Mouse (Mus musculus): ENCODE measurements around the gene Sync. TPM values are rescaled to one million over a fixed set of nuclear protein-coding genes. Genes with fewer than 3 reads are reported as not detected.
A peak's percentile ranks its signal among the peaks of the same experiment; 100 is the strongest.

Gene Sync
- polyA plus RNA-seq, 1 experiment: 0.40 TPM

DNA sequence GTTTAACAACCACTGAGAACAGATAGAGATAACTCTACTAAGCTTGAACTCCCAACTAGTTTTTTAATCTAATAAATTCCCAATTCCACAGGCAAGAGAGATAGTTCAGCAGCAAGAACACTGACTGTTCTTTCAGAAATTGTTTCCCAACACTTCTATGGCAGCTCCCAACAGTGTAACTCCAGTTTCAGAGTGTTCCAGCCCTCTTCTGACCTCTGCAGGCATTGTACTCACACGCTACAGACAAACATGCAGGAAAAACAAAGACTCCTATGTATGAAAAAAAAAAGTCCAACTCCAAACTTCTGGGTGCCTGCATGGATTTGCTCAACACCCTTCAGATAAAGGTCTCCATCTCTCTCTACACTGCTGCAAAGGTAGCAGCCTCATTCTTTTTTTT is 45.4 kb downstream of the Sync start:
- peaks cover 2% of the 10 kb centered on the region; the same call in 1 of the 2 replicates for H3K4me1 ChIP-seq (ENCODE audit: control insufficient read depth, insufficient read depth, low read length)
- TF ChIP-seq POLR2A (IDR thresholded peaks at IDR 0.05; ENCODE audit: control insufficient read depth, low read depth, low read length): no peak
- peak overlapping the region; percentile 23; the same call in 1 of the 2 replicates for H3K4me3 ChIP-seq (ENCODE audit: control insufficient read depth, low read depth, low read length)
- no peaks in the 10 kb centered on the region for H3K27me3 ChIP-seq (ENCODE audit: control insufficient read depth, insufficient read depth, low read length)
- no peak overlapping the region for H3K27ac ChIP-seq (ENCODE audit: control insufficient read depth, insufficient read depth, low read depth, low read length)
- H3K36me3 ChIP-seq (ENCODE audit: control insufficient read depth, insufficient read depth, low read length): peaks cover 3% of the 10 kb centered on the region

DNA sequence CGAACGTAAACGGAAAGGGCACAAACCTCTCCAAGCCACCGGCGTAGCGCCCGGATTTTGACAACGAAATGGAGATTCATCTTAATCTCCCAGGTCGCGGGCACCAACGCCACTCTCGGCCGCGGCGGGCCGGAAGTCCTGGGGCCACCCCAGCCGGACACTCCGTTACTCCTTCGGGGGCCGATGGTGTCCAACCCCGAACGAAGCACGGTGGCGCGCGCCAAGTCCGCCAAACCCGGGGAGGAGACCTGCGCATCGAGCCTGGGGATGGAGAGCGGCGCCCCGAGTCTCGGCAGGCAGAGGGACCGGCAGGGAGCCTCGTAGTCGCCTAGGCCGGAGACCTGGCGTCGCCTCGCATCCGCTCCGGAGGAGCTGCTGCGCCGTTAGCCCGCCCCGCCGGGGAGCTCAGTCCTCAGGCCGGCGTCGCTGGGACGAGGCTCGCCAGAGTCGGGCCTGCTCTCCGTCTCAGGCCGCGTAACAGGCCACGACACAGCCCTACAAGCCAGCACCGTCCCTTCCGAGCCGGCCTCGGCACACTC is 47.3 kb downstream of the Sync start:
- TF ChIP-seq CTCF (IDR thresholded peaks at IDR 0.05; ENCODE audit: control insufficient read depth, insufficient read depth, insufficient replicate concordance, low read depth, low read length) (no peak), POLR2A (IDR thresholded peaks at IDR 0.05; ENCODE audit: control insufficient read depth, low read depth, low read length) (no peak)
- H3K36me3 ChIP-seq (ENCODE audit: control insufficient read depth, insufficient read depth, low read length): peaks cover 3% of the 10 kb centered on the region
- H3K4me1 ChIP-seq (ENCODE audit: control insufficient read depth, insufficient read depth, low read length): peaks cover 2% of the 10 kb centered on the region; the same call in 1 of the 2 replicates

DNA sequence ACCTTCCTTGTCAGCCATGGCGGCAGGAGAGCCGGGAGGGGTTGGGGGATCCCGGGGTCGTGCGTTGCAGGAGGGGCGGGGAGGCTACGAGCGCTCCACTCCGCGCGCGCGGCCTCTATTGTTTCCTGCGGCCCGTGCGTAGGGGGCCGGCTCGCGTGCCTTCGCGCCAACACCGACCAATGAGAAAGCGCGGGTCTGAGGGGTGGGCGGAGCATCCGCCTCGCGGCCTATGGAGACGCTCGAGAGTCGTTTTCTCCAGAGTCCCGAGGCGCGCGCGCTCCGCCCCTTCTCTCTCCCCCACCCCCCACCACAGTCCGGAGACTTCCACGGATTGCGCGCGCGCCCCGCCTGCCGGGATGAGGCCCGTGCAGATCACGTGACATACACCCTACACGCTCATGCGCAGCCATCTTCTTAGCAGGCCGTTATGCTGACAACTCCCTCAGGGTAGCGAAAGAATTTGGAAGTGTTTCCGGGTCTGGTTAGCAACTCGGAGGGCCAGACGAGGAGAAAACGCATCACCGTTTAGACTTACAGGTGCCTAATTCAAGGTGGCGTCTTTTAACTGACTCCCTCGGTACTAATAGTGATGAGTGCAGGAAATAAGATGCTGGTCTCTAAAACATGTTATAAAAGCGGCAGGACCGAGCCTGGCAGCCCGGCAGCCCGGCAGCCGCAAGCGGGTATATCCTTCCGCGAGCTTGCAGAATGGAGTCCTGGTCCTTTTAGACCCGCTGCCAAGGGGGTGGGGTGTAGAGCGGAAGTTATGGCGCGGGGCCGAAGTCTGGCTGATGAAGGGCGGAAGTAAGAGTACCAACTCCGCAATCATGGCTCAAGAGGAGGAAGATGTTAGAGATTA is 48.0 kb downstream of the Sync start, which contains the start of the genes Rbbp4 and Zbtb8os:
Gene Rbbp4, minus strand, starts transcription at position 155 of the 859 bp plus-strand sequence.
Gene Zbtb8os, plus strand, starts transcription at position 480 of the 859 bp plus-strand sequence.
- peaks cover 3% of the 10 kb centered on the region for H3K36me3 ChIP-seq (ENCODE audit: control insufficient read depth, insufficient read depth, low read length)

More for the DNA sequence above, 47.3 kb downstream of the Sync start:
- no peaks in the 10 kb centered on the region for H3K27me3 ChIP-seq (ENCODE audit: control insufficient read depth, insufficient read depth, low read length)
- peak overlapping the region; percentile 88 for H3K4me3 ChIP-seq (ENCODE audit: control insufficient read depth, low read depth, low read length)
- H3K27ac ChIP-seq (ENCODE audit: control insufficient read depth, insufficient read depth, low read depth, low read length): peak overlapping the region; percentile 90

DNA sequence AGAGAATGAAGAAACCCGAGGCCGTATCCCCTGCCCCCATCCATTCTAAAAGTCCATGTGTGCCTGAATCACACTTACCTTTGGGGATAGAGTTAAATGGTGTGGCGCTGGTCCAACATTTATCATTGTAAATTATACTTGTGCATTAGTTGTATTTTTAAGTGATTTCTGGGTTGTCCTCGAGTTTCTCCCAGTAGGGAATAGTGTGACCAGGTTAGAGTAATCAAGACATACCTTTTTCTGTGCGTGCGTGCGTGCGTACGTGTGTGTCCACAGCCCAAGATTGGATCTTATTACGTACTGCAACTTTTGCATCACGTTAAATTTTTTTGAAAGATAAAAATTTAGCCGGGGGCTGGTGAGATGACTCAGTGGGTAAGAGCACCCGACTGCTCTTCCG is 48.9 kb downstream of the Sync start:
- Histone ChIP-seq H3K4me3 (ENCODE audit: control insufficient read depth, low read depth, low read length) (peak overlapping the region; percentile 88), H3K27me3 (ENCODE audit: control insufficient read depth, insufficient read depth, low read length) (no peaks in the 10 kb centered on the region), H3K4me1 (ENCODE audit: control insufficient read depth, insufficient read depth, low read length) (peaks cover 2% of the 10 kb centered on the region; the same call in 1 of the 2 replicates), H3K27ac (ENCODE audit: control insufficient read depth, insufficient read depth, low read depth, low read length) (peak overlapping the region; percentile 99), H3K36me3 (ENCODE audit: control insufficient read depth, insufficient read depth, low read length) (peaks cover 3% of the 10 kb centered on the region)
- TF ChIP-seq CTCF (IDR thresholded peaks at IDR 0.05; ENCODE audit: control insufficient read depth, insufficient read depth, insufficient replicate concordance, low read depth, low read length) (no peak), POLR2A (IDR thresholded peaks at IDR 0.05; ENCODE audit: control insufficient read depth, low read depth, low read length) (no peak)

More for the DNA sequence above, 48.0 kb downstream of the Sync start, which contains the start of the genes Rbbp4 and Zbtb8os:
- Histone ChIP-seq H3K4me3 (ENCODE audit: control insufficient read depth, low read depth, low read length) (peak within 1 kb of the TSS; percentile 88), H3K27me3 (ENCODE audit: control insufficient read depth, insufficient read depth, low read length) (no peaks in the 10 kb centered on the region), H3K4me1 (ENCODE audit: control insufficient read depth, insufficient read depth, low read length) (peaks cover 2% of the 10 kb centered on the region; the same call in 1 of the 2 replicates), H3K27ac (ENCODE audit: control insufficient read depth, insufficient read depth, low read depth, low read length) (peak within 1 kb of the TSS; percentile 99)
- TF ChIP-seq POLR2A (IDR thresholded peaks at IDR 0.05; ENCODE audit: control insufficient read depth, low read depth, low read length) (peak; percentile 79), CTCF (IDR thresholded peaks at IDR 0.05; ENCODE audit: control insufficient read depth, insufficient read depth, insufficient replicate concordance, low read depth, low read length) (no peak)

DNA sequence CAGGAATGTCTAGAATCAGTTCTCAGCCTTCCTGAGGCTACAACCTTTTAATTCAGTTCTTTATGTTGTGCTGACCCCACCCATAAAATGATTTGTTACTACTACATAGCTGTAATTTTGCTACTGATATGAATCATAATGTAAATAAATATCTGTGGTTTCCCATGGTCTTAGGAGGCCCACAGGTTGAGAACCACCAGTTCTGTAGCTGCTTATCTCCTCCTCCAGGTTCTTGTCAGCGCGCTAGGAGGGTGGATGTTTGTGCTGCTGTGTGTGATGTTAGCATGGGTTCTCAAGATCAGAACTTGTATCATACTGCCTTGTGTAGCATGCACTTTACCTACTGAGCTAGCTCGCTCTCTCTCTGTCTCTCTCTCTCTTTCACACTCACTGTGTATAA is 52.3 kb downstream of the Sync start:
- Histone ChIP-seq H3K27me3 (ENCODE audit: control insufficient read depth, insufficient read depth, low read length) (no peaks in the 10 kb centered on the region), H3K27ac (ENCODE audit: control insufficient read depth, insufficient read depth, low read depth, low read length) (no peak overlapping the region), H3K36me3 (ENCODE audit: control insufficient read depth, insufficient read depth, low read length) (peaks cover 1% of the 10 kb centered on the region; the same call in 1 of the 2 replicates), H3K4me3 (ENCODE audit: control insufficient read depth, low read depth, low read length) (no peak overlapping the region), H3K4me1 (ENCODE audit: control insufficient read depth, insufficient read depth, low read length) (no peaks in the 10 kb centered on the region)
- TF ChIP-seq POLR2A (IDR thresholded peaks at IDR 0.05; ENCODE audit: control insufficient read depth, low read depth, low read length) (no peak), CTCF (IDR thresholded peaks at IDR 0.05; ENCODE audit: control insufficient read depth, insufficient read depth, insufficient replicate concordance, low read depth, low read length) (no peak)

DNA sequence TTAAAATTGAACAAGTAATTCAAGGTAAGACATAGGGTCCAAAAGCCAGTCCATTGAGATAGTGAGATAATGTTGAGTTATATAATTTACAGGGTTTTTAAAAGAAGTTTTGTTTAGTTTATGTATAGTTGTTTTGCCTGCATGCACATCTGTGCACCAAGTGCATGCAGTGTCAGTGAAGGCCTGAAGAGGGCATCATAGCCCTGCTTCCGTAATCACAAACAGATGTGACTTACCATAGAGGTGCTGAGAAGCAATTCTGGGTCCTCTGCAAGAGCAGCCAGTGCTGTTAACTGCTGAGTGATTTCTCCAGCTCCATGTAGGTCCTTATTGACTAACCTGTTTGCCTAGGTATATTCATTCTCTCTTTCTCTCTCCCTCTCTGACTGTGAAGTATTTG is 54.5 kb downstream of the Sync start:
- H3K4me1 ChIP-seq (ENCODE audit: control insufficient read depth, insufficient read depth, low read length): no peaks in the 10 kb centered on the region; the same call in 1 of the 2 replicates
- no peak overlapping the region for H3K4me3 ChIP-seq (ENCODE audit: control insufficient read depth, low read depth, low read length)
- no peak for TF ChIP-seq POLR2A (IDR thresholded peaks at IDR 0.05; ENCODE audit: control insufficient read depth, low read depth, low read length)
- no peak; the same call in 1 of the 2 replicates for TF ChIP-seq CTCF (IDR thresholded peaks at IDR 0.05; ENCODE audit: control insufficient read depth, insufficient read depth, insufficient replicate concordance, low read depth, low read length)
- peaks cover 1% of the 10 kb centered on the region; the same call in 1 of the 2 replicates for H3K36me3 ChIP-seq (ENCODE audit: control insufficient read depth, insufficient read depth, low read length)
- H3K27ac ChIP-seq (ENCODE audit: control insufficient read depth, insufficient read depth, low read depth, low read length): no peak overlapping the region
- no peaks in the 10 kb centered on the region for H3K27me3 ChIP-seq (ENCODE audit: control insufficient read depth, insufficient read depth, low read length)

DNA sequence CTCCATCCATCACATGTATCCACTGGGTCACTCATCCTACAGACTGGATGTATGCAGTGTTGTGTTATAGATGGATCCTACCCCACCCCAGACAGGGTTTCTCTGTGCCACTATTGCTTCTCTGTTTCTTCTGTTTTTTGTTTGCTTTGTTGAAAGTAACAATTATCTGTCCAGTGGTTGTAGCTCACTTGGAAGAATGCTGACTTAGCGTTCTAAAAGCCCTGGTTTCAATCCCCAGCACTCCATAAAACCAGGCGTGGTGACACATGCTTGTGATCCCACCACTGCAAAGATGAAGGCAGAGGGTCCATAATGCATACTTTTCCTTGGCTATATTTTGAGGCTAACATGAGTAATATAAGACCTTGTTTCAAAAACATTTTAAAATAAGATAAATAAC is 55.3 kb downstream of the Sync start:
- Histone ChIP-seq H3K4me3 (ENCODE audit: control insufficient read depth, low read depth, low read length) (no peak overlapping the region), H3K36me3 (ENCODE audit: control insufficient read depth, insufficient read depth, low read length) (peaks cover 1% of the 10 kb centered on the region; the same call in 1 of the 2 replicates), H3K27me3 (ENCODE audit: control insufficient read depth, insufficient read depth, low read length) (no peaks in the 10 kb centered on the region), H3K4me1 (ENCODE audit: control insufficient read depth, insufficient read depth, low read length) (no peaks in the 10 kb centered on the region; the same call in 1 of the 2 replicates), H3K27ac (ENCODE audit: control insufficient read depth, insufficient read depth, low read depth, low read length) (no peak overlapping the region)
- TF ChIP-seq POLR2A (IDR thresholded peaks at IDR 0.05; ENCODE audit: control insufficient read depth, low read depth, low read length) (no peak), CTCF (IDR thresholded peaks at IDR 0.05; ENCODE audit: control insufficient read depth, insufficient read depth, insufficient replicate concordance, low read depth, low read length) (no peak)
